Mouse (Mus musculus): ENCODE results near the gene Tmem132a.

DNA sequence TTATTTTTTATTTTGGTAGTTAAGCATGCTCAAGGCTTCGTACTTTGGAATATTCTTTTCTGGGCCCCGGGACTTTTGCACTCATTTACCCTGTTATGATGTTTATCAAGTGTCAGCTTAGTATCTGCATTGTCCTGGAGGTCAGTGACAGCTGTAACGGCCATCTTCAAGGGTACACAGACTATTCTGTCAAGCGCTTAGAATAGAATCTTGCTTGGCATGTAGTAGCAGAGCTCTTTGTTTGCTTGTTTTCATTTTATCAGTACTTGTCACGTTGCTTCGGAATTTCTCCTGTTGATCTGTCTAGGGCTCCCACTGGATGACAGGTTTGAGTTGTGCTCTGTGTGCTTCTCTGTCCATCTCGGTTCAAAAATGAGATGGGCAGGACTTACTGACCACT, 27.1 kb upstream of the Tmem132a start:
- TF ChIP-seq CTCF (IDR thresholded peaks at IDR 0.05; ENCODE audit: low read depth, low read length) (no peak), POLR2A (IDR thresholded peaks at IDR 0.05; ENCODE audit: borderline replicate concordance, low read depth, low read length) (no peak)
